Mouse (Mus musculus) kidney, adult 2 months (tissue): Measurements from ENCODE around the gene Mdn1.

Experiments used
- CTCF ChIP-seq: fragments of 200-500 bp; conservative IDR thresholded peaks from 2 replicates; pipeline ENCODE4 v1.5.1; 2011; ENCODE audit warnings: low read depth, mild to moderate bottlenecking, control low read depth, low read length, moderate library complexity, mixed read lengths; ENCODE audit not compliant: insufficient read depth, insufficient read length
- POLR2A ChIP-seq: fragments of 200-500 bp; IDR thresholded peaks from one replicate; pipeline ENCODE4 v1.6.1; 2011; ENCODE audit warnings: low read depth, low read length, control low read depth

- TF ChIP-seq POLR2A (no peak), CTCF (no peak)
Measured at GRCm38 (mm10) chr4:32677471-32677870, 20.6 kb downstream of the Mdn1 start.
